Mouse (Mus musculus) midbrain, postnatal 0 days (tissue): ENCODE data around the gene Aff3. TPM values are rescaled to one million over a fixed set of nuclear protein-coding genes. Genes with fewer than 3 reads are reported as not detected.

Experiments
- ATAC-seq: fragments of 200-750 bp; cut with Nextera tagmentation; 2 replicates; pipeline ENCODE4 v1.8.0; 2017; ENCODE audit warnings: moderate number of reproducible peaks, mild to moderate bottlenecking, moderate TSS enrichment, moderate library complexity; ENCODE audit not compliant: low FRiP score
- DNase-seq: peaks from one replicate; pipeline ENCODE4 v3.0.0-alpha.2; 2015; ENCODE audit warnings: low spot score
- H3K27ac ChIP-seq: fragments of 300-500 bp; sonication (generic); 2 replicates; pipeline ENCODE4 v1.5.1; 2014; ENCODE audit warnings: low read depth, mild to moderate bottlenecking, low read length, mixed read lengths
- H3K27me3 ChIP-seq: fragments of 300-500 bp; sonication (generic); 2 replicates; pipeline ENCODE4 v1.6.1; 2014; ENCODE audit warnings: low read length, control low read depth, mixed read lengths; ENCODE audit not compliant: insufficient read depth
- H3K36me3 ChIP-seq: fragments of 300-500 bp; sonication (generic); 2 replicates; pipeline ENCODE4 v1.6.1; 2014; ENCODE audit warnings: low read length, control low read depth, mixed read lengths; ENCODE audit not compliant: insufficient read depth
- H3K4me1 ChIP-seq: fragments of 300-500 bp; sonication (generic); 2 replicates; pipeline ENCODE4 v1.6.1; 2014; ENCODE audit warnings: mild to moderate bottlenecking, control low read depth, antibody characterized with exemption, low read length, mixed read lengths; ENCODE audit not compliant: insufficient read depth
- H3K4me2 ChIP-seq: fragments of 300-500 bp; sonication (generic); 2 replicates; pipeline ENCODE4 v1.6.1; 2014; ENCODE audit warnings: low read depth, mild to moderate bottlenecking, low read length, mixed read lengths; ENCODE audit not compliant: poor library complexity, severe bottlenecking
- H3K4me3 ChIP-seq: fragments of 300-500 bp; sonication (generic); 2 replicates; pipeline ENCODE4 v1.5.1; 2014; ENCODE audit warnings: low read depth, mild to moderate bottlenecking, low read length, moderate library complexity
- H3K9ac ChIP-seq: fragments of 300-500 bp; sonication (generic); replicated peaks from 2 replicates; pipeline ENCODE4 v1.6.1; 2014; ENCODE audit warnings: mild to moderate bottlenecking, low read length, moderate library complexity, mixed read lengths; ENCODE audit not compliant: poor library complexity, severe bottlenecking
- H3K9me3 ChIP-seq: fragments of 300-500 bp; sonication (generic); 2 replicates; pipeline ENCODE4 v1.6.1; 2016; ENCODE audit warnings: low read length, control low read depth
- CTCF ChIP-seq: IDR thresholded peaks from 2 replicates; pipeline ENCODE4 v1.5.1; 2016; ENCODE audit warnings: antibody characterized with exemption, mild to moderate bottlenecking
- WGBS: fragments of 180-500 bp; shearing (Covaris S2); extraction: QIAGEN DNeasy Blood & Tissue Kit; methylation state at CpG from one replicate; pipeline ENCODE4 v1.1.7; 2014; 5-methylcytosine and 5-hydroxymethylcytosine counted together
- polyA plus RNA-seq: library from polyadenylated mRNA; unstranded; fragments of >200 nt; fragmentation: Nextera tagmentation; extraction: Ambion mirVana; gene quantifications from 2 replicates; pipeline ENCODE4 v1.2.1, GENCODE M21; 2015
- total RNA-seq: library from RNA; depleted of rRNA; stranded (reverse); fragments of >200 nt; gene quantifications from 2 replicates; pipeline ENCODE4 v1.2.3, GENCODE M21; 2014

Aff3 gene
- total and polyA plus RNA-seq, 2 experiments from 2014 or later = 20.6 to 61.2 TPM

- peak overlapping the region; percentile 87 for H3K9ac ChIP-seq
- no peaks in the 10 kb centered on the region for H3K9me3 ChIP-seq
- no peaks in the 10 kb centered on the region for H3K27me3 ChIP-seq
- ATAC-seq (peak; percentile 87), DNase-seq (peak; percentile 83)
- no peak for TF ChIP-seq CTCF
- 1% methylated on average over 51 of the region's 133 CpGs for WGBS
- peak overlapping the region; percentile 89 for H3K4me2 ChIP-seq
- peak overlapping the region; percentile 83 for H3K27ac ChIP-seq
- H3K4me3 ChIP-seq = peak overlapping the region; percentile 86
- H3K36me3 ChIP-seq = no peaks in the 10 kb centered on the region
- peaks cover 8% of the 10 kb centered on the region for H3K4me1 ChIP-seq
Observed at GRCm38 (mm10) chr1:38626739-38627661, 37.8 kb downstream of the Aff3 start.

- H3K9ac ChIP-seq = peak overlapping the region; percentile 87
- DNase-seq (no peak), ATAC-seq (peak; percentile 26)
- H3K27ac ChIP-seq = peak overlapping the region; percentile 83
- H3K4me2 ChIP-seq = peak overlapping the region; percentile 89
- H3K36me3 ChIP-seq = no peaks in the 10 kb centered on the region
- TF ChIP-seq CTCF = no peak
- peaks cover 8% of the 10 kb centered on the region for H3K4me1 ChIP-seq
- no peaks in the 10 kb centered on the region for H3K9me3 ChIP-seq
- under 1% methylated on average over 10 of the region's 10 CpGs for whole genome bisulfite sequencing
- H3K27me3 ChIP-seq = no peaks in the 10 kb centered on the region
- peak overlapping the region; percentile 86 for H3K4me3 ChIP-seq
Observed at GRCm38 (mm10) chr1:38626388-38626738, 38.4 kb downstream of the Aff3 start.

GRCm38 (mm10) chr1:38621840-38622239, 42.9 kb downstream of the Aff3 start:
- Histone ChIP-seq H3K4me2 (no peak overlapping the region), H3K4me3 (no peak overlapping the region), H3K4me1 (peaks cover 3% of the 10 kb centered on the region; the same call in 1 of the 2 replicates), H3K27ac (no peak overlapping the region), H3K9ac (no peak overlapping the region), H3K27me3 (no peaks in the 10 kb centered on the region), H3K36me3 (peaks cover 2% of the 10 kb centered on the region; the same call in 1 of the 2 replicates), H3K9me3 (no peaks in the 10 kb centered on the region)
- TF ChIP-seq CTCF = no peak
- no peak for ATAC-seq
- DNase-seq = no peak
- WGBS = 47% methylated on average over 4 of the region's 4 CpGs

GRCm38 (mm10) chr1:38620401-38620800, 44.4 kb downstream of the Aff3 start:
- no peak for TF ChIP-seq CTCF
- no peaks in the 10 kb centered on the region for H3K27me3 ChIP-seq
- no peak for DNase-seq
- WGBS = 88% methylated on average over 6 of the region's 6 CpGs
- H3K27ac ChIP-seq = no peak overlapping the region
- no peak overlapping the region for H3K4me2 ChIP-seq
- H3K36me3 ChIP-seq = peaks cover 2% of the 10 kb centered on the region; the same call in 1 of the 2 replicates
- no peak overlapping the region for H3K9ac ChIP-seq
- H3K4me1 ChIP-seq = peaks cover 3% of the 10 kb centered on the region; the same call in 1 of the 2 replicates
- H3K9me3 ChIP-seq = no peaks in the 10 kb centered on the region
- ATAC-seq = no peak
- H3K4me3 ChIP-seq = no peak overlapping the region

- Histone ChIP-seq H3K27ac (no peak overlapping the region), H3K4me3 (no peak overlapping the region), H3K4me2 (no peak overlapping the region), H3K36me3 (no peaks in the 10 kb centered on the region), H3K27me3 (no peaks in the 10 kb centered on the region), H3K4me1 (no peaks in the 10 kb centered on the region; the same call in 1 of the 2 replicates), H3K9ac (no peak overlapping the region), H3K9me3 (no peaks in the 10 kb centered on the region)
- peak; percentile 41 for DNase-seq
- no peak for ATAC-seq
- TF ChIP-seq CTCF = no peak
- 15% methylated on average over 4 of the region's 4 CpGs for WGBS
Observed at GRCm38 (mm10) chr1:38606741-38607140, 58.0 kb downstream of the Aff3 start.

- TF ChIP-seq CTCF = no peak
- Histone ChIP-seq H3K4me1 (no peaks in the 10 kb centered on the region; the same call in 1 of the 2 replicates), H3K36me3 (no peaks in the 10 kb centered on the region), H3K4me2 (no peak overlapping the region), H3K9ac (no peak overlapping the region), H3K27ac (no peak overlapping the region), H3K27me3 (no peaks in the 10 kb centered on the region), H3K4me3 (no peak overlapping the region), H3K9me3 (no peaks in the 10 kb centered on the region)
- DNase-seq = no peak
- 86% methylated on average over 4 of the region's 4 CpGs for WGBS
- no peak for ATAC-seq
Observed at GRCm38 (mm10) chr1:38605426-38605825, 59.3 kb downstream of the Aff3 start.
